In genomic region chr14:122104881-122105280, GRCm38 (mm10) we compare ENCODE assay signal across 8 mouse cellular contexts. TPM values are rescaled to one million over a fixed set of nuclear protein-coding genes. Genes with fewer than 3 reads are reported as not detected.
DNase-seq lines count a peak whose midpoint lies in the region; ATAC-seq and TF ChIP-seq lines count a peak whose summit lies in the region.

No protein-coding gene starts in this region.

- in situ Hi-C loops in ES-E14 (cut with MboI; ENCODE audit: low sequenced_read_pairs in 2 of 2, unreplicated experiment in 2 of 2): no loop called here

- peaks cover 4 to 6% of the 10 kb centered on the region in 2 experiments for H3K4me1 ChIP-seq in ES-E14 (ENCODE audit: control insufficient read depth in 2 of 2, insufficient read depth in 2 of 2, low read length in 2 of 2, poor library complexity in 1 of 2)
- peaks cover 39% of the 10 kb centered on the region for H3K4me1 ChIP-seq in forebrain, embryonic 15.5 days
- peaks cover 11% of the 10 kb centered on the region for H3K4me1 ChIP-seq in lung, adult 2 months (ENCODE audit: control insufficient read depth, insufficient read depth, low read length)

- peak overlapping the region; percentile 85 for H3K9ac ChIP-seq in ES-E14 (ENCODE audit: insufficient read depth, low read depth, low read length, poor library complexity, severe bottlenecking)
- peak overlapping the region; percentile 37 for H3K9ac ChIP-seq in forebrain, embryonic 15.5 days (replicated peaks)

- H3K9me3 ChIP-seq in ES-E14 (ENCODE audit: control insufficient read depth, insufficient read depth, low read depth, low read length): no peaks in the 10 kb centered on the region
- H3K9me3 ChIP-seq in forebrain, embryonic 15.5 days: no peaks in the 10 kb centered on the region

- no peaks in the 10 kb centered on the region for H3K36me3 ChIP-seq in ES-E14 (ENCODE audit: control insufficient read depth, insufficient read depth, low read length, poor library complexity, severe bottlenecking)
- H3K36me3 ChIP-seq in forebrain, embryonic 15.5 days: no peaks in the 10 kb centered on the region

- TF ChIP-seq CTCF in lung, adult 2 months (IDR thresholded peaks at IDR 0.05; ENCODE audit: insufficient read depth, low read length): no peak

- peak; percentile 96 for DNase-seq in ES-E14 (ENCODE audit: low read depth, low spot score)
- peak; percentile 96 for DNase-seq in cerebellum, adult 11-12 months
- peak; percentile 91 for DNase-seq in heart, postnatal 25 days (ENCODE audit: low spot score)
- DNase-seq in layer of hippocampus, adult 18-20 months (ENCODE audit: low spot score in 2 of 2): peak; percentile 91 to 94
- peak; percentile 92 for DNase-seq in lung, adult 2 months
- peak; percentile 91 to 95 for DNase-seq in thymus, adult 18-20 months

- ATAC-seq in forebrain, embryonic 15.5 days (replicated peaks): peak; percentile 94
- ATAC-seq in neutrophil, adult 5-6 weeks (ENCODE audit: extremely low read depth, insufficient number of reproducible peaks, low FRiP score, poor library complexity, severe bottlenecking): peak; percentile 92

- peak; percentile 95; the same call in 1 of the 2 replicates for TF ChIP-seq POLR2A in lung, adult 2 months (IDR thresholded peaks at IDR 0.05; ENCODE audit: borderline replicate concordance, extremely low read depth, low read depth, low read length)

- no peaks in the 10 kb centered on the region for H3K27me3 ChIP-seq in forebrain, embryonic 15.5 days

- peak overlapping the region; percentile 73 to 94 for H3K4me3 ChIP-seq in ES-E14 (ENCODE audit: insufficient read depth in 1 of 2, low read depth in 1 of 2, low read length in 2 of 2, poor library complexity in 1 of 2, severe bottlenecking in 1 of 2)
- H3K4me3 ChIP-seq in forebrain, embryonic 15.5 days: peak overlapping the region; percentile 43
- peak overlapping the region; percentile 72 for H3K4me3 ChIP-seq in lung, adult 2 months (replicated peaks; ENCODE audit: extremely low read depth, low read depth, low read length)

- under 1% methylated on average over 24 of the region's 24 CpGs for WGBS in forebrain, embryonic 15.5 days
- under 1% methylated on average over 24 of the region's 24 CpGs for WGBS in lung, adult 2 months

- intact Hi-C loops in heart, postnatal 25 days (cut with DNase I): no loop called here

- peak overlapping the region; percentile 50 for H3K4me2 ChIP-seq in forebrain, embryonic 15.5 days (replicated peaks)

- peak overlapping the region; percentile 88 for H3K27ac ChIP-seq in ES-E14 (ENCODE audit: insufficient read depth, low read depth, low read length, poor library complexity, severe bottlenecking)
- peak overlapping the region; percentile 81 for H3K27ac ChIP-seq in forebrain, embryonic 15.5 days (replicated peaks)

TF ChIP-seq in ES-E14, 5 proteins besides CTCF, POLR2A, EP300 and RAD21:
- TF ChIP-seq HCFC1 (IDR thresholded peaks at IDR 0.05; ENCODE audit: borderline replicate concordance, insufficient read depth, low read length) (no peak), ZNF384 (IDR thresholded peaks at IDR 0.05; ENCODE audit: low read depth, low read length) (no peak), MAFK (IDR thresholded peaks at IDR 0.05; ENCODE audit: insufficient read depth, low read depth, low read length) (no peak), ZC3H11A (IDR thresholded peaks at IDR 0.05; ENCODE audit: borderline replicate concordance, low read depth, low read length) (no peak), CHD2 (IDR thresholded peaks at IDR 0.05; ENCODE audit: low read depth, low read length) (no peak)

RNA-seq across cellular contexts. Expression of gene Tm9sf2, which starts 2.0 kb away (rescaled TPM):
- 84.1 and 128 TPM in 2 replicates for total RNA-seq in ES-E14 (2012; rRNA removed)
- polyA plus RNA-seq in forebrain, embryonic 15.5 days (2015; fragmentation: Nextera tagmentation; extraction: Ambion mirVana): 108 and 115 TPM in 2 replicates
- 100 to 1,000 TPM; 122 to 129 TPM for total RNA-seq in heart, postnatal 25 days (2021)
- 100 to 1,000 TPM; 104 to 106 TPM for total RNA-seq in layer of hippocampus, adult 18-20 months (2021)
- polyA plus RNA-seq in lung, adult 2 months (2012; rRNA removed): 188 and 246 TPM in 2 replicates
- 112 and 114 TPM in 2 replicates for total RNA-seq in neutrophil, adult 5-6 weeks (2017)

Comparison
In these comparisons a context has a peak if more than half of its experiments do, and no peak if none do; other contexts are left out.
1. Peak in every context shown above with its lines: DNase-seq, ATAC-seq, H3K4me3 ChIP-seq and H3K27ac ChIP-seq.